Mouse (Mus musculus) retina, embryonic 14.5 days (tissue): ENCODE measurements at regions not wholly inside any gene's neighbourhood (a gene's known extent, or its start where the extent isn't known, plus 50 kb on each side); places are given as distances from the start of the nearest gene placed in this dataset.

ENCODE experiments used
- DNase-seq: peaks from one replicate; pipeline ENCODE4 v3.0.0-alpha.2; 2015; ENCODE audit warnings: low spot score

DNA sequence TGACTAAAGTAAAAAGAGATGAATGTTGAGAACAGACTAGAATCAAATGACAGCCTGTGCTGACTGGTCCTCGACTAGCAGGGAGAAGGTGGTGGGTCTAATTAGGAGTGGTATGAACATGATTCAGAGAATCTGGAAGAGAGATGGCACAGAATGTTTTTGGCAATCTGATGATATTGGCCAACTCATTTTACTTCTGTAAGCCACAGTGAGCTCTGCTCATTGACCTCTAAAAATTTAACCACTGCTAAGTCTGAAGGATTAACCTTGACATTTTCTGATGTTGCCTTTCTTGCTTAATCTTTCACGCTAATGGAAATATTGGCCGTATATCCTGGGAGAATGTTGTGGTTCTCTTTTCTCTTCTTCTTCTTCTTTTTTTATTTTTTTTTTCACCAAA is 1041.6 kb upstream of the Got2 start:
- DNase-seq, result no peak

DNA sequence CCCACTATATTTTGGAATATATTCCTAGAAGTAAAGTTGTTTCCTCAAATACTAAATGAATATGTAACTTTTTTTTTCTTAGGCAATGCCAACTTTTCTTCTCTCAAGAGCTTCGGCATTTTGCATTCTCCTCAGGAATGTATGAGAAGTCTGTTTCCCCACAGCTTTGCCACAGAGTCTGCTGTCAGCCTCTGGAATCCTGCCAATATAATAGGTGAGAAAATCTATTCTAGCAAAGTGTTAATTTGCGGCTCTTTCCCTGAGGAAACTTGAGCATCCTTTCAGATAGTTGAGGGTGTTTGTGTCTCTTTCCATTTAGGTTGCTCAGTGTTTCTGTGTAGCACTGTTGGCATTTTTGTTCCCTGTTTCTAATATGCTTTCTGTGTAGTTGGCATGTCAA is 992.6 kb upstream of the Got2 start:
- DNase-seq, result no peak

DNA sequence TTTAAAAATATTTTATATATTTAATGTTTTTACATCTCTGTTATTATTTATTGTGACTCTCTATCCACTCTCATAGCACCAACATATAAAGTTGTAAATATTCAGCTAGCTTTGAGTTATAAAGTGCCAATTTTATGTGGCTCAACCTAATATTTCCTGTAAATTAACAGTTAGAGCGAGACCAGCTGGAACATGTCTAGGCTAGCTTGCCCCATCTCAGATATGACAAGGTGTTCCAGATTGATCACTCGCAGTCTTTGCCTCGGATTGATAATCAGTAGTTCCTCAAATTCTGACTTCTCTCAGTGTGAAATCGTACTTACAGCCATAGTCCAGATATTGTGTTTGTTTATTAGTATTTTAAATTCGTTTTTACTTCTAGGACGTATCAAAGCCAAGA is 990.4 kb upstream of the Got2 start:
- DNase-seq, result no peak

DNA sequence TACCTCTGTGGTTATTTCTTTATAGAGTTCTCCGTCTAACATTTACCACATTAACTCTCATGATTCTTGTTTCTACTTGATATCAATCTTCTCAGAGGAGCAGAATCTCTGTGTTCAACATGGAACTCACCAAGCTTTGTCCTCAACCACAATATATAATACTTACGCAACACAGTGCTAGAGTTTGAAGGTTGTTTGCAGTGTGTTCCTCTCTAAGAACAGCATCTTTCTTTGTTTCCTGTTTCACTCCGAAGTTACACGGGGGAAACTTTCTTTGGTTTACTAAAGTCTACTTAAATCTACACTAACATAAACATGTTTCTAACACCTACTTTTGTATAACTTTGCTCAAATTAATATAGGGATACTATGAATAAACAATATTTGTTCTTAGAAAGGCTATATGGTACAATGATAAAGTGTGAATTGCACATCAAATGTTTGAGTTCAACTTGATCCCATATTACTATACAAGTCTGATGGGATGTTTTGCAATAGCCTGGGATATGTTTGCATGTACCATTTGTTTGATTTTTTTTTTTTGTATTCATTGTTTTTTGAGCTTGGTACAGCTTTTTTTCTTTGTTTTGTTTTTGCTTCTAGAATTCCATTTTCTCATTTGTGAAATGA is 985.2 kb upstream of the Got2 start:
- no peak for DNase-seq

DNA sequence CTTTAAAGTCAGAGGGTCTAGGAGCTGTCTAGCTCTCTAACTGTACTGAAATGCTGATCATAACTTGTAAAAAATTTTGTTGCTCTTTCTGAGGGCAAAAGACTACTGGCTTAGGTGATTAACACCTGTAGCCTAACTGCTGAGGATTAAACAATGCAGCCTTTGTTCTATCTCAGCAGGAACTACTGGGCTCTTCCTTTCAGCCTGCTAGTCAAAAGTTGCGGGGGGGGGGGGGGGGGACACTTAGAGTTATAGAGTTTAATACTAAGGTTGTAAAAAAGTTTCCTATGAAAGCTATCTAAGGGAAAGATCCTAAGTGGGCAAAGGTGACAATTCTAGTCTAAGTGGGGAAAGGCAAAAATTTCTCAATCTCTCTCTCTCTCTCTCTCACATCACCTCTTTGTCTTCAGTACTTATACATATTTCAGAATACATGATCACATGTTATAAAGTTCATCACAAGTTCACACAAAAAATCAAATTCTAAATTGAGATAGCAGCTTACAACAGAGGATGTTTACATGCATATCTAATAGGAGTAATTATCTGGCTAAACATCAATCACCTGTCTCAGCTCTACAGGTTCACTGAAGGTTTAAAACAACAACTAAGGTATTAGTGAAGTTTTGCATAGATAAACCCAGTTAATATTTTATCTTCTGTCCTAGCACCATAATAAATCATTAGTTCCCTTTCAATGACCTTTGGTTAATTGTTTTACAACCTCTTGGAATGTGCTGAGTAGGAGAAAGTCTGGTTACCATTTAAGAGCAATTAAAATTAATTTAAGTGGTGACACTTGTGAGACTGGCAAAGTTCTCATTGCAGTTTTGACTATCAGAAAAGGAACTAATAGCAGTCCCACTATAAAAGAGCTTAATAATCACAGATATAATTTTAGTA is 980.1 kb upstream of the Got2 start:
- DNase-seq, result no peak

DNA sequence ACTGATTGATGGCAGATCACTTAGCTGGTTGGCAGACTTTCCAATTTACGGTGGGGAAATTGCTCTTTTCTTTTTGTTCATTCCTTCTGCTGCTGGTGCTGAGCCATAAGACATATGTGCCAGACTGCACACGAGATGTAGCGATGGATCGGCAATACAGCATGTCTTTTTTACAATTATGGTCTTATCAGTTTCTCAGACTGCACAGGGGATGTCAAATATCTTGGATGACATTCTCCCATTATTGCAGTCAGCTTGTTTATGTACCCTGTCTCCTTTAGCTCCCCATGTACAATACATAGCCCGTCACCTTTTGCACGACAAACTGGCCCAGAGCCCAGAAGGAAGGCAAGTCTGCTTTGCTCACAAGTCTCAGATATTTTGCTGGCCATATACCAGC is 976.3 kb upstream of the Got2 start:
- no peak for DNase-seq

DNA sequence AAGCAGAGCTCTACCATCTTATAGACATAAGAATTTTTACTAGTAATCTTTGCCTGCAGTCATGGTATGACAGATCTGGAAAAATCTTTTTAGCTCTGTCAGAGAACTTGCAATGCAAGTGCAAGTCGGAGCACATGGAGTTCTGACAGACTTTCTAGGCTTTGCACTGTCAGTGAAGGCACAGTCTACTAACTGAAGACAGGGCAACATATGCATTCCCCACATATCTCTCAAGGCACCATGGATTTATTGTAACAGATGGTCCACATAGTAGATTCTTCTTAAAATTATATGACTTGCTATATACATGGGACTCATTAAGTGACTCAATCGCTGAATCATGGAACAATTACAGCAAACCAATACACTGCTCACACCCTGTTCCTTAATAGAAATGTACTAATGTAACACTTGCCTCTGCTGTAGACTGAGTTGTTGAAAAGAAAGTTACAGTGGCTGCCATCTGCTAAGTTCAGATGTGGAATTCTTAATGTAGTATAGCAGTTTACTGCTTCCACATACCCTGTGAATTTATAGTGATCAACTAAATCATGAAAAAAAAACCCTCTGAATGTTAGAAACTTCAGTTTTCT is 972.6 kb upstream of the Got2 start:
- DNase-seq, result no peak

DNA sequence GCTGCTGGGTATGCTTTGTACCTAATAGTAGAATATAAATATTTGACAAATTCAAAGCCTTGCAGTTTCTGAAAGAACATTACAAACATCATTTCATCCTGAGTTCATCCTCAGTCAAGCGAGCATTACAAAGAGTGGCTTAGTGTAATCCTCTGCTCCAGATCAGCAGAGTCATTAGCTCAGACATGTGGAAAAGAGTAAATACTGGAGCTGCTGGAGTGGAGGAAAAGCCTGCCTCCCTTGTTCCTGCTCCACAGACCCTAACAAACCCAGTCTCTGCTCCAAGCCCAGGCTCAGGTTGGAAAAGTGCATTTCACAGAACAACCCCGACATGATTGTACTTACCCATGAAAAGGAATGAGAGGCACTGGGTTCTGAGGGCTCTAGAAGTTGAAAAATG is 955.2 kb upstream of the Got2 start:
- DNase-seq, result peak; percentile 54

DNA sequence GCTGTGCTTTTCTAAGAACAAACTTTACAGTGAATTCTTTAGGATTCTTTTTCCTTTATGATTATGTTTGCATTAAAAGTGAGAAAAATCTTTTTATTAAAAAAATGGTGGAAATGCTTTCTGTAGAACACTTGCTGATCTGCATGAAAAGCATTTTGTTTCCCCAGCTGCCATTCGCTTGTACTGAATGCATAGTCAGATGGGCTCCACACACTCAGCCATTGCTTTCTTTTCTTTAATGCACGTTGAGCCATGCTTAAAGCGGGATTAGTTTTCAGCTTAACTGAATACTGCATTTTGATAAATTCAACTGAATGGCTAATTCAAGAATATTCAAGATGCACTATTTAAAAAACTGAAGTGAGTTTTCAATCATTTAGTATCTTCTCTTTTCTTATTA is 947.2 kb upstream of the Got2 start:
- DNase-seq, result no peak

DNA sequence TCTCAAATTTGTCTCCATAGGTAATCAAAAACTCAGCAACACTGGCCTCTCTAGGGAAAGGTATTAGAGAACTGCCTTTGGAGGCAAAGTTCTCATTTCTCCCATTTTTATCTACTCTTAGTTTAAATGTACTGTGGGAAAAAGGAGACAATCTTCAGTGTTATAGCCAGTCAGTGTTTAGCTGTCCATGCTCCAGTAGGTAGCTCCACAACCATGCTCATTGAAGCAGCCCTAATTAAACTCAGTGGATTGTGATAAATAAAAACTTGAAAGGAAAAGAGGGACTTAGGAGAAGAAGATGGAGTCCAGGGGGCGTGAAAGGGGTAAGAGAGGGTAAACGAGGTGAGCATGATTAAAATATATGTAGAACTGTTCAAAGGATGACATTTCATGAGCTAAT is 946.3 kb upstream of the Got2 start:
- no peak for DNase-seq

DNA sequence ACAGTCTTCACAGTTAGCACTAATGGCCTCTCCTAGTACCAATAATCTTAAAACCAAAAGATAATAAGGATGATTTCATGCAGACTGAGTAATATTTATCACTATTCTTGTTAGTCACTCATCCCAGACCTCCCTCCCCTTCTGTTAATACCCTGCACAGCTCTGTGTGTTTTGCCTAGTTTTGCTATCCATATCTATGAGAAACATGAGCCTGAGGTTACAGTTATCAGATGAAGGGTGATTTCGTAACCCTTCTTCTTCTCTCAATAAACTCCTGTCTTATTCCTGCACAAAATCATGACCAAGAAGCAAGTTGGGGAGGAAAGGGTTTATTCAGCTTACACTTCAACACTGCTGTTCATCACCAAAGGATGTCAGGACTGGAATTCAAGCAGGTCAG is 940.9 kb upstream of the Got2 start:
- DNase-seq, result no peak

DNA sequence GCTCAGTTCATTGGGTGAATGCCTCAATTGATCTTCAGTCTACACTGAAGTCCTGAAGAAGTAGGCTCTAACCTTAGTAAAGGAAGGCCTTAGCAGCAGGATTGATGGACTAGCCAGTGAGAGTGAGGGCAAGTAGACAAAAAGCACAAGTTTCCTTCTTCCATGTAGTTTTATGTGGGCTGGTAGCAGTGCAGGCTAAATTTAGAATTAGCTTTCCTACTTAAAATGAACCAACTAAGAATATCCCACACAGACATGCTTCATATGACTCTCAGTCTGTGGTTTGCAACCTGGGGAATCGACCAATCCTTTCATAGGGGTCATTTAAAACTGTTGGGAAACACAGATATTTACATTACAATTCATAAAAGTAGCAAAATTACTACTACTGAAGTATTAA is 922.2 kb upstream of the Got2 start:
- no peak for DNase-seq
